Mouse (Mus musculus) ES-E14 (cell line): ENCODE results near the gene Tfip11. TPM values are rescaled to one million over a fixed set of nuclear protein-coding genes. Genes with fewer than 3 reads are reported as not detected.
A peak's percentile ranks its signal among the peaks of the same experiment; 100 is the strongest.
"Not testable (repeated sequence)": the region's sequence is repeated elsewhere in the genome, so short reads cannot be mapped to it uniquely, and the experiment has no call there.

Experiments
- DNase-seq: peaks from one replicate; pipeline ENCODE4 v3.0.0-alpha.2; 2013; ENCODE audit warnings: low read depth, low spot score
- H3K27ac ChIP-seq: 2 replicates; pipeline ENCODE4 v1.5.1; 2012; ENCODE audit warnings: low read depth, mild to moderate bottlenecking, low read length, moderate library complexity, mixed read lengths; ENCODE audit not compliant: poor library complexity, insufficient read depth, severe bottlenecking
- H3K36me3 ChIP-seq: 2 replicates; pipeline ENCODE4 v1.6.1; 2012; ENCODE audit warnings: mild to moderate bottlenecking, low read length, moderate library complexity, mixed read lengths; ENCODE audit not compliant: control insufficient read depth, poor library complexity, insufficient read depth, severe bottlenecking
- H3K4me1 ChIP-seq, 2 experiments: fragments of 150-350 bp in 1 of 2; sonication (generic) in 1 of 2; 2 replicates each; pipeline ENCODE4 v1.6.1; 2012; ENCODE audit warnings: low read length in 2 of 2, mild to moderate bottlenecking in 1 of 2, mixed read lengths in 1 of 2; ENCODE audit not compliant: control insufficient read depth in 2 of 2, insufficient read depth in 2 of 2, poor library complexity in 1 of 2
- H3K4me3 ChIP-seq, 2 experiments: fragments of 150-350 bp in 1 of 2; sonication (generic) in 1 of 2; 2 replicates each; pipeline ENCODE4 v1.5.1; 2012; ENCODE audit warnings: low read length in 2 of 2, low read depth in 1 of 2, mild to moderate bottlenecking in 1 of 2, mixed read lengths in 1 of 2; ENCODE audit not compliant: insufficient read depth in 1 of 2, poor library complexity in 1 of 2, severe bottlenecking in 1 of 2
- H3K9ac ChIP-seq: 2 replicates; pipeline ENCODE4 v1.6.1; 2012; ENCODE audit warnings: low read depth, mild to moderate bottlenecking, low read length, mixed read lengths; ENCODE audit not compliant: poor library complexity, insufficient read depth, severe bottlenecking
- H3K9me3 ChIP-seq: fragments of 150-350 bp; sonication (generic); 2 replicates; pipeline ENCODE4 v1.6.1; 2012; ENCODE audit warnings: low read depth, mild to moderate bottlenecking, low read length; ENCODE audit not compliant: control insufficient read depth, insufficient read depth
- CHD2 ChIP-seq: IDR thresholded peaks from 2 replicates; pipeline ENCODE4 v1.6.1; 2014; ENCODE audit warnings: mild to moderate bottlenecking, low read depth, low read length, inconsistent platforms
- HCFC1 ChIP-seq: IDR thresholded peaks from 2 replicates; pipeline ENCODE4 v1.6.1; 2012; ENCODE audit warnings: low read length, inconsistent platforms, borderline replicate concordance; ENCODE audit not compliant: insufficient read depth
- MAFK ChIP-seq: IDR thresholded peaks from 2 replicates; pipeline ENCODE4 v1.6.1; 2014; ENCODE audit warnings: mild to moderate bottlenecking, low read depth, low read length, inconsistent platforms; ENCODE audit not compliant: insufficient read depth
- ZC3H11A ChIP-seq: IDR thresholded peaks from 2 replicates; pipeline ENCODE4 v1.6.1; 2012; ENCODE audit warnings: low read depth, mild to moderate bottlenecking, inconsistent platforms, low read length, borderline replicate concordance
- ZNF384 ChIP-seq: IDR thresholded peaks from 2 replicates; pipeline ENCODE4 v1.6.1; 2012; ENCODE audit warnings: low read depth, low read length, inconsistent platforms
- in situ Hi-C, 2 experiments: fragments of 600-800 bp; cut with MboI; formaldehyde crosslinking; loops; one replicate each; pipeline ENCODE4 v1.15.1; 2025; ENCODE audit warnings: low sequenced_read_pairs in 2 of 2, inconsistent platforms in 1 of 2; ENCODE audit not compliant: unreplicated experiment in 2 of 2
- total RNA-seq: library from RNA; depleted of rRNA; stranded (reverse); fragments of 300-350 nt; gene quantifications from 2 replicates; pipeline ENCODE4 v1.2.3, GENCODE M21; 2012

Tfip11 gene
- total RNA-seq, 1 experiment, result 38.9 TPM

DNA sequence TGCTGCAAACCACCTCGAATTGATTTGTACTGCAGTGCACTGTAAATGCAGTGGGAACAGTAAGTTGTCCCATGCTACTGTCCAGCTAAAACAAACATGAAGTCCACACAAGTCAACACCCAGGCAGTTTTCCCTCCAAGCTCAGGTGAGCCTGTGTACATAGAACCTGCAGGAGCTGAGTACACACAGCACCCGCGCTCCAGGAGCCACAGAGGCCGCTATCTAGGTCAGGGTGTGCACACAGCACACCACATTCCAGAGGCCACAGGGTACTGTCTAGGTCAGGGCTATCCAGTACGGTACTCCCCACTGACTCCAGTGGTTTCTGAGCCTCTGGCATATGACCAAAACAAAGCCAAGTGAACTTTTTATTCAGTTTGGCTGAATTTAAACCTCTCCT lies 23.8 kb upstream of the Tfip11 start:
- TF ChIP-seq HCFC1 (no peak), CHD2 (no peak)
- no peak for DNase-seq
- Histone ChIP-seq H3K9me3 (no peaks in the 10 kb centered on the region), H3K9ac (no peak overlapping the region), H3K4me1 (peaks cover 5 to 21% of the 10 kb centered on the region in 2 experiments; a peak in 3 of 4 replicates), H3K4me3 (no peak overlapping the region), H3K27ac (no peak overlapping the region), H3K36me3 (peaks cover 6% of the 10 kb centered on the region; the same call in 1 of the 2 replicates)
- in situ Hi-C loops, result no loop called here

- Histone ChIP-seq H3K4me3 (no peak overlapping the region), H3K36me3 (peaks cover 21% of the 10 kb centered on the region), H3K4me1 (peaks cover 0 to 5% of the 10 kb centered on the region in 2 experiments; a peak in 1 of 4 replicates), H3K27ac (no peak overlapping the region), H3K9ac (no peak overlapping the region), H3K9me3 (no peaks in the 10 kb centered on the region)
- DNase-seq, result no peak
- no peak for TF ChIP-seq ZNF384
- in situ Hi-C loops, result no loop called here
Observed at GRCm38 (mm10) chr5:112305842-112306241, 20.3 kb upstream of the Tfip11 start.

GRCm38 (mm10) chr5:112313222-112313885 lies 12.8 kb upstream of the Tfip11 start:
- H3K27ac ChIP-seq, result no peak overlapping the region
- no peak overlapping the region for H3K9ac ChIP-seq
- in situ Hi-C loops, result no loop called here
- TF ChIP-seq HCFC1 (no peak), ZC3H11A (no peak), CHD2 (no peak)
- no peaks in the 10 kb centered on the region; a peak in 1 of 4 replicates for H3K4me1 ChIP-seq
- no peak for DNase-seq
- no peaks in the 10 kb centered on the region for H3K9me3 ChIP-seq
- H3K4me3 ChIP-seq, result no peak overlapping the region
- peaks cover 23% of the 10 kb centered on the region for H3K36me3 ChIP-seq

DNA sequence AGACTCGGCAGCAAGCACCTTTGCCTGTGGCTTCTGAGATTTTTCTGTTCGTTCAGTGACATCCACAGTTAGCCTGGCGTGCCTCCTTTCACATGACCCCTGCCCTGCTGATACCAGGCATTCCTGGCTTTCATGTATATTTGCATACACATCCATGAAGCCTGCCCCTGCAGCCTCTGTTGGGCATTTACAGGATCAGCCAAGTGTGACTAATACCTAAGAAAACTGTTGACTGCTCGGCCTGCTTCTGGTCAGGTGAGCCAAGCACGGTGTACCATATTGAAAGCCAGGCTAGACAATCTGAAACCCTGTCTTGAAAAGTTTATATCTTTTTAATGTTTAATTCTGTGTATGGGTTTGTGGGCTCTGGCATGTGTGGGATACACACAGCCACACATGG lies 9.7 kb upstream of the Tfip11 start:
- H3K27ac ChIP-seq, result no peak overlapping the region
- no peak overlapping the region for H3K4me3 ChIP-seq
- H3K9me3 ChIP-seq, result no peaks in the 10 kb centered on the region
- in situ Hi-C loops, result no loop called here
- peaks cover 4% of the 10 kb centered on the region for H3K36me3 ChIP-seq
- no peak overlapping the region for H3K9ac ChIP-seq
- TF ChIP-seq MAFK (no peak), HCFC1 (no peak), CHD2 (no peak), ZC3H11A (no peak), ZNF384 (no peak)
- H3K4me1 ChIP-seq, result peaks cover 0 to 4% of the 10 kb centered on the region in 2 experiments; a peak in 2 of 4 replicates
- DNase-seq, result no peak

GRCm38 (mm10) chr5:112317328-112317727 lies 8.8 kb upstream of the Tfip11 start:
- in situ Hi-C loops, result no loop called here
- Histone ChIP-seq H3K4me3 (no peak overlapping the region), H3K9me3 (no peaks in the 10 kb centered on the region), H3K4me1 (peaks cover 0 to 4% of the 10 kb centered on the region in 2 experiments; a peak in 2 of 4 replicates), H3K9ac (no peak overlapping the region), H3K36me3 (peaks cover 4% of the 10 kb centered on the region), H3K27ac (no peak overlapping the region)
- no peak for DNase-seq
- no peak for TF ChIP-seq ZNF384
- TF ChIP-seq ZC3H11A, result no peak
- no peak for TF ChIP-seq HCFC1
- TF ChIP-seq CHD2, result no peak
- no peak for TF ChIP-seq MAFK

GRCm38 (mm10) chr5:112319343-112319742 lies 6.8 kb upstream of the Tfip11 start:
- H3K36me3 ChIP-seq, H3K9ac ChIP-seq, H3K4me1 ChIP-seq, H3K9me3 ChIP-seq, in situ Hi-C loops, H3K4me3 ChIP-seq, H3K27ac ChIP-seq: not testable (repeated sequence)
- peak; percentile 77 for DNase-seq
